Mouse (Mus musculus) T-helper 2 cell (primary cell): Measurements from ENCODE around the gene Bmp6.

Experiments
- in situ Hi-C: fragments of 300-600 bp; cut with MboI, MseI; formaldehyde crosslinking; loops from one replicate; pipeline ENCODE4 v1.15.1; 2025; ENCODE audit warnings: high pct_unique_total_duplicates

Bmp6 gene

DNA sequence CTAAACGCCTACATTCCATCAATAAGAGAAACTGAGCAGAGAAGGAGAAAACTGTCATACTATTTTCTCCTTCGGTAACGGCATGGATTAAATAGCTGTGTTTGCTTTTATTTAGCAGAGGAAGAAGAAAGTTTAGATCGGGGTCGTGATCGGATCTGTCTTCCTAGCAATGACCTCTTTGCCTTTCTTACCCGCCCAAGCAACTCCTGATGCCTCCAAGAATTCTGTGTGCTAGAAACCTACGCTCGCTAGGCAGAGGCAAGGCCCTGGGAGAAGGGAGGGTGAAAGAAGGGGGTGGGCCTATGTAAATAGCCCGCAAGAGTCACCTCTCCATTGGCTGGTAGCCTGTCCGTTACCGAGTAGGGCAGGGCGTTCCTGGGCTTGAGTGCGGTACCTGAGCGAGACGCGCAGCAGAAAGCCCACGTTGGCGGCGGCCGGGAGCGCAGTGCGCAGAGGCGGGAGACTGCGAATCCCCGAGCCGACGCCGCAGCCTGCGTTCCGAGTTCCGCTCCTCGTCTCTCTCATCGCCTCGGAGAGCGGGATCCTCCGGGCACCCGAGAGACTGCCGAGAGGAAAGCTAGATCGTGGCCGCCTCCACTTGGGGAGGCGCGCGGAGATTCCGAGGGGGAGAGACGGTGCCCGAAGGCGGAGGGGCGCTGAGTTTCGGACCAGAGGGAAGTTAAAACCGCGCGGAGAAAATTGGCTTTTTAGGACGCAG, at the start of gene Bmp6:
TSS of gene Bmp6 (plus strand) at position 395 of the 718 bp plus-strand sequence.
- in situ Hi-C loops, result no loop called here

DNA sequence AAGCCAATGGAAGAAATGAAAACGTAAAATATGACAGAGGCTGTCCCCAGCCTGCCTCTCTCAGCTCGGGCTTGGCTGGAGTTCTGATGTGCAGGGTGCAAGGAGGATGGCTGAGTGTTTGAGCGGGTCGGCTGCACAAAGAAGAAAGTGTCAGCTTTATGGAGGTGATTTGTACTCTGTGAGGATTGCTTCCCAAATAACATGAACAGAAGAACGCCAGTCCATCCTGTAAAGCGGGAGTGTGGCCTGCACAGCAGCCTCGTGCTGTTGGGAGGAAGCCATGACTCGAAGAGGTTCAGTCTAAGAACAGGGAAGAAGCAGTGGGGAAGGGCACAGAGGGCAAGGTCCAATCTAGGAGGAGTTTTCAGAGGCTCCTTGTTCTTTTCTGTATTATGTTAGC, 48.7 kb upstream of the Bmp6 start:
- in situ Hi-C loops, result no loop called here

DNA sequence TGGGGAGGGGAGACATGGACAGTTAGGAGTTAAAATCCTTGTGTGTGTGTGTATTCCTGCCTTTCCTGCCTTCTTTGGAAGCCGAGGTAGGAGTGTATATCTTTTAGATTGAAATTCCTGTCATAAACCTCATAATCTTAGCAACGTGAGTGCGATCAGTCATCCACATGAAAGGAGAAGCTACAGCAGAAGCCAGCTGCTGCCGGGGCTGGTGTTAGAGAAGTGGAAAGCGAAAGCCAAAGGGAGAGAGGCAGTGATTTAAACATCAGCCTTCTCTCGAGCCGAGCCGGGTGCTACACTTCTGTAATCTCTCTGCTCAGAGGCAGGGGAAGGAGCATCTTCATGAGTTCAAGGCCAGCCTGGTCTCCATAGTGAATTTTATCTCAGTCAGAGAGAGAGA, 48.3 kb upstream of the Bmp6 start:
- in situ Hi-C loops, result no loop called here

DNA sequence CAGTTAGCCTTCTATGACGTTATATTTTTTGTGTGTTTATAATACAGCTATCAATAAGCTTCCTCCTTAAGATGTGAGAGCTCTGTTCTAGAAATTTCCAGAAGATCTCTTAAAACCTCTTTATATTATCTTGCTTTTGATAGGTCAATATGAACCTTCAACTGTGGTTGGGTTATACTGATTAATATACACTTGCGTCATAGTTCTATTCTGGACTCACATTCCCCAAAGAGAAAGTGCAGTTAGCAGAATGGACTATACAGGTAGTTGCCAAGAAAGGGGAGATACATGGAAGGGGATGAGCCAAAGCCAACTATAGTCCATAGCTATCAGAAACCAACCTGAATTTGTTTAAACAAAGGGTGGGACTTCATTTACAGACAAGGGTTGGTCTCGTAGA, 33.8 kb upstream of the Bmp6 start:
- in situ Hi-C loops, result no loop called here

DNA sequence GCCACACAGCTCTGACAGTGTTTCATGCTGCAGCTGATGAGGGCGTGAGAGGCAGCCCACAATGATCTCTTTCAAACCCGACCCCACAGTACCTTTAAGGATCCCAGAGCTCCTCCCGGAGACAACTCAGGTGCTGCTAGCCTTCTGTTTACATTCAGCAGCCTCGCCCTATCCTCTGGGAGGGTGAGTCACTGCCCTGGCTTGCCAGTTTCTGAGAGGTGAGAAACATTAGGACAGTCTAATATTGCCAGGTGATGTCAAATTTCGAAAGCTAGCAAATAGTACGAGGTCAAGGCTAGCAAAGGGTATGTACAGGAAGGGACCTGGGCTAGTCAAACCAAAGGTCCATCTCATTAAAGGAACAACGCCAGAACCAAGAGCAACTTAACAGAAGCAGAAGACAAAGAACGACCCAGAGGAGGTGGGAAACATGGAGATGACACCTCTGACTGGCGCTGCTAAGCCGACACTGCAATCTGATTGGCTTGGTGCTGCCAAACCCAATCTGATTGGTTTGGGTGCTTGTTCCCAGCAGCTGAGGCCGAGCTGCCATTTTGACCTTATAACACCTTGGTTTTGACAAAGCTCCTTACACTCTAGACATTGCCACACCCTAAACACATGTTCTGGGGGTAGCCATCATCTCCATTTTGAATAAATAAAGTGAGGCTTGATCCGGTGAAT, 32.4 kb upstream of the Bmp6 start:
- in situ Hi-C loops, result no loop called here

DNA sequence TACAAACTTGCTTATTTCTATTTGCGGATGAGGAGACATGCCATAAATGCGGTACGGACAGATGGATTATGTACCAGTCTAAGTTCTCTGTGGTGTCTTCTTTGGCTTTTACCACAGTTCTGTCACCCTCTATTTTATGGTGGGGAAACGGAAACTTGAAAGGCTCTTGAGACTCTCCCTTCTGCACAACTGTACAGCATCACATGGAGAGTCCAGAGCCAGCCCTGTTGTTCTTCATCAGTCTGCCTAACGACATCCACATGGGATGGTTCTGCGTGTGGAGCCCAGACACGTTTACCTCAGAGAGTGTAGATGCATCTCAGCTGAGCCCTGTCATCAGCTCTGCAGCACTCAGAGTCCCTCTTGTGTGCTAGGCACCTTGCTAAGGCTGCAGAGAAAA, 30.3 kb upstream of the Bmp6 start:
- in situ Hi-C loops, result no loop called here

DNA sequence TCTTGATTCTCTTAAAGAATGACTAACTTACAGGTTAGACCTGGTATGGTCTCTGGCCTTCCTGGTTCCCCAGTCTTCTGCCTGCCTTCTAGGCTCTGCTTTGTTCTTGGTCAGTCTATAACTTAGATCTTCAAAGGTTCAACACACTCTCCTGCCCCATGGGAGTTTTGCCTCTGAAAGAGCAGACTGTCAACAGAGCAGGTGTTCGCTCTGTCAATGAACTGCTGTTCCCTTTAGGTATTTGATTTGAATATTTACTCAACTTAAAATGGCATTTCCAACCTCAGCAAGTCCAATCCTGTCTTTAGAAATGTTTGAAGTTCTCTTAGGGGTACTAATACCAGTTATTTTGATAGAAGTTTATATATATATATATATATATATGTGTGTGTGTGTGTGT, 26.5 kb upstream of the Bmp6 start:
- in situ Hi-C loops, result no loop called here

DNA sequence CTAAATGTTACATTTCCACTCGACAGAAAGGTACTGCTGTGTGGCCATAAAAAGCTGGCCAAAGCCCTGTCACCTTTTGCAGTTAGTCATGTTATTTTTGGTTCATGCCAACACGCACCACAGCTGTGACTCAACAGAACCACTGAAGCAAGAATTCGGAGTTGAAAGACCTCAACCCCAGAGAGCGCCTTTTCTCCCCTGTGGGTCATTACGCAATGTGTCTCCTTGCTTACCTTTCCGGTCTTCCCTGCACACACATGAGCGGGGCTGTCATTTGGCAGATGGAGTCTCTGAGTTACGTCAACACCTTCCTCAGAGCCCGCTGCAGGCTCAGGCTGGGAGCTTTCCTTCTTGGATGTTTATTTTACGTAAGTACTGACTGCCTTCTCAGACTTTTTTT, 24.6 kb upstream of the Bmp6 start:
- in situ Hi-C loops, result no loop called here

DNA sequence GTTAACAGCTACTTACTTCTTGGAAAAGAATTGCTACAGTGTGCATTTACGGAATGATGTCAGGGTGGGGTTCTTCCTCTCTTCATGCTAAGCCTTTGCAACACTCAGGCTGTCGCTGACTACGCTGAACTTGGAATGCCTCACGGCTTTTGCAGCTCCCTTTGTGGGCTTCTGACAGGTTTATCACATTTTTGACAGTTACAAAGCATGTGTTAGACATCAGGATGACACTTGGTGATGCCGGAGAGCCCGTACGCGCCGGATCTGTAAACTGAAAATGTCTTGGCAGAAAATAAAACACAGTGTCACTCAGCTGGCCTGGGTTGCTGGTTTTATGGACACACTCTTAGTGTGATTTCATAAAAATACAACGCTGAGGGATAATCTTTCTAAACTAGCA, 20.5 kb upstream of the Bmp6 start:
- in situ Hi-C loops, result no loop called here

DNA sequence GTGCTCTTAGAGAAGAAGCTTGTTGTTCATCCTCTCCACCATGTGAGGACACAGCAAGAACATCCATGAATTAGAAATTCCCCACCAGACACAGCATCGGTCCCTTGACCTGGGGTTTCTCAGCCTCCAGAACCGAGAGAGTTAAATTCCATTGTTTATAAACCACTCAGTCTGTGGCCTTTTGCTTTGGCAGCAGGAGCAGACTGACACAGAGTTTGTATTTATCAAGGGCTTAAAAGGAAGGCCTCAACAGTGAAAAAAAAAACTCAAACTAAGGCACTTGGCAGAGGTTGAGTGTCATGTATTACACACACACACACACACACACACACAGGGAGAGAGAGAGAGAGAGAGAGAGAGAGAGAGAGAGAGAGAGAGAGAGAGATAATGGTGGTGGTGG, 17.5 kb upstream of the Bmp6 start:
- in situ Hi-C loops, result no loop called here

DNA sequence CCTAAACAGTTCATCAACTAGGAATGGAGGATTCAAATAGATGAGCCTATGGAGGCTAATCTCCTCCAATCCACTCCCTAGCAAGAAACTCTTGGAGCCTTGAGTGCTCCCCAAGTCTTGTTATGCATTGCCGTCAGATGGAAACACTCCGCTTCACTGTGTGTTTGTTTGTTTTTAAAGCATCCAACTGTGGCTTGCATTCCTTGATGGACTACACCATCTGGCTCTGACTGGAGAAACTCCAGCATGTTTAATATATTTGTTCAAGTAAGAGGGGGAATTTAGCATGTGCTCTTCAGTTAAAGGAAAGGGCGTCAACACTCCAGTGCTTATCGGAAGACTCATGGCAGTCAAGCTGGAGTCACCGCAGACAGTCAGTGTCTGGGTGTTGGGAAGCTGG, 11.4 kb upstream of the Bmp6 start:
- in situ Hi-C loops, result loop anchor here (10.0 kb wide), 1 partner anchor 251 kb away; no protein-coding TSS in a partner anchor

DNA sequence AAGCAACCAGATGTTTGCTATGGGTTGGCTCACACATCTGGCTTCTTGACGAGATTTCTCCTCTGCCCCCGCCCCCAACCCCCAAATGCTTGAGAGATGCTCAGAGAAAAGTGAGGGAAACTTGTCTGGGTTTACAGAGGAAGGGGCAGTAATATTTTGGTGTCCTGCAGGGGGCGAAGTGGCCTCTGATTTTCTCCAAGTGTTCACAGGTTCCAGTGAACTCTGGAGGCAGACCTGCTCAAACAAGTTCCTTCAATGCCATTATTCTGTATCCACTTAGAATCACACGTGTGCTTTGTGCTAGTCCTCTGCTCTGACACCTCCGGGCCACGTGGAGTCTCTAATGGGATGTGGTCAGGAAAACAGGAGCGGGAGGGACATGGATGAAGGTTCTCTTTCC, 2.3 kb upstream of the Bmp6 start:
- in situ Hi-C loops, result no loop called here

DNA sequence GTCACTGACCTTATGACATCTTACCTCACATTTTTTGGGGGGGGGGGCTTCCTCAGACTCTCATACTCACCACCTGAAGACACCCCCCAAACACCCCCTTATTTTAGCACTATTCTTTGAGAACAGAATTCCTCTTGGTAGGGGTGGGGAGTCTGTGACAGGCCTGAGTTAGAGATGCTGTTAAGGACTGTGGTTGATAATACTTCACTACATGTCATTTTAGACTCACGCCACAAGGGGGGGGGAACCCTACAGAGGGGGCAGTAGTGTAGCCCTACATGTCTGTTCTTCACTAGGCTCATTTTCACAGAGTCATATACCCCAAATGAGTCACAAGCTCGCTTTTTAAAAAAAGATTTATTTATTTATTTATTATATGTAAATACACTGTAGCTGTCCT, 1.7 kb upstream of the Bmp6 start:
- in situ Hi-C loops, result no loop called here

DNA sequence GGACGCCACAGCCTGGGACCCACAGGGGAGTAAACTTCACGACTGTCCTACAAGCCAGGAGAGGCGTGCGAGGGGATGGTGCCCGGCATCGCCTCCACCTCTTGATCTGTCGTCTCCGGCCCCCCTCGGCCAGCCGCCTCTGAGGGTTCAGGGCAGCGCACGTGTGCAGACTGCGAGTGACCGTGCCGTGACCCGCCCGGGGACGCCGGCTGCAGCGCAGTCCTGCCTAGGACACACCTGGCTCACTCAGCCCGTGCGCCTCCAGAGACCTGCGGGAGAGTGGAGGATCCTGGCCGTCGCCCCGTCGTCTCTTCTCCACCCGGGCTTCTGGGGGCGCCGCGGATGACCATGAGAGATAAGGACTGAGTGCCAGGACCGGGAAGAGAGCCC, 519 bp downstream of the Bmp6 start:
- in situ Hi-C loops, result no loop called here

DNA sequence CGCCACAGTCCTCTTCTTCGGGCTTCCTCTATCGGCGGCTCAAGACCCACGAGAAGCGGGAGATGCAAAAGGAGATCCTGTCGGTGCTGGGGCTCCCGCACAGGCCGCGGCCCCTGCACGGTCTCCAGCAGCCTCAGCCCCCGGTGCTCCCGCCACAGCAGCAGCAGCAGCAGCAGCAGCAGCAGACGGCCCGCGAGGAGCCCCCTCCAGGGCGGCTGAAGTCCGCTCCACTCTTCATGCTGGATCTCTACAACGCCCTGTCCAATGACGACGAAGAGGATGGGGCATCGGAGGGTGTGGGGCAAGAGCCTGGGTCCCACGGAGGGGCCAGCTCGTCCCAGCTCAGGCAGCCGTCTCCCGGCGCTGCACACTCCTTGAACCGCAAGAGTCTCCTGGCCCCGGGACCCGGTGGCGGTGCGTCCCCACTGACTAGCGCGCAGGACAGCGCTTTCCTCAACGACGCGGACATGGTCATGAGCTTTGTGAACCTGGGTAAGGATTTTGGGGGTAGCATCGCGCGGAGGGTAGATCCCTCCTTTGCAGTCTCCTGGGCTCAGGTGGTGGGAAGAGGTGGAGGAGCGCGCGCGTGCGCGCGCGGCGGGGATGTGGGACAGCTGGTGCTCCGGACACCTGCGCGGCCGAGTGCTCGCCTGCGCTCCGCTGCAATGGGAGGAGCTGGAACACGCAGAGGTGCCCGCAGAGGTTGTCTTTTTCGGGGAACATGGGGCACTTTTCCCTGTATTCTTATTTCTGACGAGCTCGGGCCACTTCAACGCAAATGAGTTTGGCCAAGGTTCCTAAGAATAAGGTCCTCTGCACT, 1.4 kb downstream of the Bmp6 start:
- in situ Hi-C loops, result no loop called here

DNA sequence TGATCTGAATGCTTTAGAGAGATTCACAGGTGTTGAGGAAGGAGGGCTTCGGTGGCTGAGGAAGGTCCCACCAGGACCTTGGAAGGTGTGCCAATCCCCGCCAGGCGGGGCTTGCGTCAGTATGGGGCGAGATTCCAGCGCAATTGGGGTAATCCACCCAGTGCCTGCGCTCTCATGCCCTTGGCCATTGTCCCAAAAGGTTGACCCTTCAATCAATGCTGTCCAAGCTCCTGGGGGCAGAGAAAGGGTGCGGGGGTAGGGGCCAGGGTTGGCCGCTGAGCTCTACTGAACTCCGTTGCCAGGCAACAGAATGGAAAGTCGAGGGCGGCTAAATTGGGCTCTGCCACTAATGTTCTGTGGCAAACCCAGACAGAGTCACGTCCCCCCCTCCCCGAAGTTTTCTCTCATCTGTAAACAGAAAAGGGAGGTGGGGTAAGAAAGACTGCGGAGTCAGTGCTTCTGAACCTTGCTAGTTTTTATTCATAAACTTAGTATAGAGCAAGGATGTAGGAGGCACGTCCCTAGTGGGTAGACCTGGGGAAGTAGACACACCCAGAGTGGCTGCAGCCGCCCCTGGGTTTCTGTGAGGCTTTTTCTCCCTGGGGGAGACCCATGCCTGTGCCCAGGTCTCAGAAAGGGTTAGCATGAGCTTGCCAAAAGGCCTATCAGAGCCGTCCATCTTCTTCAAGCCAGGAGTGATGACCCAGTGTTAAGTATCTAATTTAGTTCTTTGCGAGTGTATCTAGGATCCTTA, 2.3 kb downstream of the Bmp6 start:
- in situ Hi-C loops, result no loop called here

DNA sequence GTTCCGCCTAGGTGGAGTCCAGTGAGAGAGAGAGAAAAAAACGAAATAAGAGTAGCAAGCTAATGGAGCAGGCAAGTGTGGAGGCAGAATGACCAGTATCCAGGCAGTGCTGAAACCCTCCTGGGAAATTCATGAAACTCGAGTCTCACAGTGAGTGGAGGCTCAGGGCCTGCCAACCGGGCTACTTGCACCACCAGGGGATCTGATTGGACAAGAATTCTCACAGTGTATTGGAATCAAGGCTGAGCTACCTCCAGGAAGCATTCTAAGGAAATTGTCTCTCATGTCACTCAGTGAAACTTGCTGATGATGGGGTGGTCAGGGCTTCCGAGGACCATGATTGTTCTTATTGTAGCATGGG, 2.8 kb downstream of the Bmp6 start:
- in situ Hi-C loops, result no loop called here

DNA sequence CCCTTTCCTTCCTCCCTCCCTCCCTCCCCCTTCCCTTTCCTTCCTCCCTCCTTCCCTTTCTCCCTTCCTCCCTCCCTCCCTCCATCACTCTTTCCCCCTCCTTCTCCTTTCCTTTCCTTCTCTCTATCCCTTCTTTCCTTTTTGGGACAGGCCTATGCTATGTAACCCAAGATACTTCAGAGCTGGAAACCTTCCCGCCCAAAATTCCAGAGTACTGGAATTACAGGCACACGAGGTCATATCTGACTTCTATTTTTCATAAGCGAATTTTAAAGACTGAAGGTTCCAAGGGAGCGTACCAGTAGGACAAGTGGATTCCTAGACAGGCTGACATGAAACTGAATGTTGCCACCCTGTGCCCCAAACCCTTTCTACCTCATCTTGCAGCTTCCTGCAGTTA, 4.1 kb downstream of the Bmp6 start:
- in situ Hi-C loops, result no loop called here

DNA sequence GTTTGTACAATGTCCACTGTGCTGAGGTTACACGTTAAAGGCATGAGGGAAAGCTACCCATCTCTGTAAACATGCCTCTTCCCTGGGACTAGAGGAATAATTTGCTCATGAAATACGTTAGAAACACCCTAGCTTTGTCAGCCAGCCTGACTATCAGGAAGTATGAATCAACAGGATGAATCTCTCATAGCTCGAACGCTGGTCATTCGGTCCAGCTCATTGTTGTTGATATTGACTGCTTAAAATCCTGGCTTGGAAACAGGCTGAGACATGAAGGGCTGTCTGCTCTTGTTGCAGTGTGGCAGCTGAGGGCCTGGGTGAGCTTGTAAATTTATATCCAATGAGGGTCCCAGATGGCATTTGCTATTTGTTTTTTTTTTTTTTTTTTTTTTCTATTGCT, 4.9 kb downstream of the Bmp6 start:
- in situ Hi-C loops, result no loop called here

DNA sequence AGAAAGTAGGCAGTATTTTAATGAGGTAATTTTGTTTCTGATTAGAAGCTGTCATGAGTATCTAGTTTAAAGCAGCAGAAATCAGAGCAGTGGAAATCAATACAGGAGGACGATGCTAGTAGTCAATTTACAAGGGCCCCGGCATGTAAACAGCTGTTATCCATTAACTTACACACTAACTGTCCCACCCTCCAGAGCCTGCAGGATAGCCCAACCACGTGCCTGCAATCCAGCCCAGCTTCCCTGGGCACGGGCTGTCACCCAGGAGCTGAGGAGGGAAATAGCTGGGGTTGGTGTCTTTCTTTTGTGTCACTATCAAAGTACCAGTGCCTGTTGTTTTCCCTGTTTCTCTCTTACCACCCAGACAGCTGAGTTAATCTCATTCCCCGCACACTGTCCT, 7.1 kb downstream of the Bmp6 start:
- in situ Hi-C loops, result no loop called here

DNA sequence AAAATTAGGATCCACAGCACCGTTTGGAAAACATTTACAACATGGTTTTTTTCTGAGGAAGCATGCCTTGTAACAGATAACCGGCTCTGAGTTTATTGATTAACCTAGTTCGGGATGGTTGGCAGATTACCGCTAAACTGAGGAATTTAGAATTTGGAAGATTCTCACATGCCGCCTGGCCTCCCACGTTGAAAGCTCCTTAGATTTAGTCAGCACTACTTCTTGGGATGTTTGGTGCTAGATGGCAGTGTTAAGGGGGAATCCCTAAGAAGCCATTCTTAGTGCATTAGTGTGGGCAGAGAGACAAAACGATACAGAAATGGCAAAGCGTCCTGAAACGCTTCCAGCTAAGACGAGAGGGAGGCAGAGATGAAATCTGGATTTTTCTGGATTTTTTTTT, 8.1 kb downstream of the Bmp6 start:
- in situ Hi-C loops, result no loop called here
